Mouse (Mus musculus): Measurements from ENCODE around the gene Susd1.

GRCm38 (mm10) chr4:59464661-59465060 lies 26.2 kb upstream of the Susd1 start:
- TF ChIP-seq CTCF (conservative IDR thresholded peaks at IDR 0.05; ENCODE audit: low read length) (no peak), POU5F1 (IDR thresholded peaks at IDR 0.05; ENCODE audit: borderline replicate concordance, low read length) (no peak)
